Mouse (Mus musculus): Measurements from ENCODE around the gene Pcsk6. TPM values are rescaled to one million over a fixed set of nuclear protein-coding genes. Genes with fewer than 3 reads are reported as not detected.
"Not testable (repeated sequence)": the region's sequence is repeated elsewhere in the genome, so short reads cannot be mapped to it uniquely, and the experiment has no call there.

The Pcsk6 gene
- total RNA-seq, 2 experiments from 2014 or later = 31.6 to 39.6 TPM

DNA sequence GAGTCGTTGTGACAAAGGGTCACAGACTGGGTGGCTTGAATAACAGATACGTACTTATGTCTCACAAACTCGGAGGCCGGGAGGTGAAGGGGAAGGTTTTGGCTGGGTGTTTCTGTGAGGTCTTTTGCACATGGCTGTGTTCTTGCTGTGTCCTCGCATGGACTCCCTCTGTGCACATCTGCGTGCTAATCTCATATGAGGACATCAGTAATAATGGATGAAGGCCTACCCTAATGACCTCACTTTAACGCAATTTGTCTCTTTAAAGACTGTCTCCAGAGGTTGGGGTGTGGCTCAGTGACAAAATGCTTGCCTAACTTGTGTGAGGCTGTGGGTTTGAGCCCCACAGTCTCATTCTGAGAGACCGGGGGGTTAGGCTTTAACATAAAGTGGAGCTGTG is 55.0 kb downstream of the Pcsk6 start:
- no peak for DNase-seq
- intact Hi-C loops (cut with DNase I; ENCODE audit: low total_unique reads) = no loop called here

DNA sequence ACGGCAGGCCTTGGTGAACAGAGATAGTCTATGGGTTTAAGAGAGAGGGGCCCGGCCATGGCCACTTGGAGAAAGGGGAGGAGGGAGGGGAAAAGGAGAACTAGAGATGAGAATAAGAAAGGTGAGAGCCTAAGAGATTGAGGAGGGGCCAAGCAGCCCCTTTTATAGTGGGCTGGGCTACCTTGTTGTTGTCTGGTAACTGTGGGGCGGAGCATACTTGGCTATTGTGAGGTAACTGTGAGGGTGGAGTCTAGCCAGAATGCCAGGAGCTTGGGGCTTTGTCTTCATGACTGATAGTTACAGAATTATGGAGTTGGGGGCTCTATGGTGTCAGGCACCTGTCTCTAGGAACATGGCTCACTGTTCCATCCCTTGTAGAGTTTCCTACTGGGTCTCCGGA is 56.9 kb downstream of the Pcsk6 start:
- no peak for DNase-seq
- intact Hi-C loops (cut with DNase I; ENCODE audit: low total_unique reads) = no loop called here

DNA sequence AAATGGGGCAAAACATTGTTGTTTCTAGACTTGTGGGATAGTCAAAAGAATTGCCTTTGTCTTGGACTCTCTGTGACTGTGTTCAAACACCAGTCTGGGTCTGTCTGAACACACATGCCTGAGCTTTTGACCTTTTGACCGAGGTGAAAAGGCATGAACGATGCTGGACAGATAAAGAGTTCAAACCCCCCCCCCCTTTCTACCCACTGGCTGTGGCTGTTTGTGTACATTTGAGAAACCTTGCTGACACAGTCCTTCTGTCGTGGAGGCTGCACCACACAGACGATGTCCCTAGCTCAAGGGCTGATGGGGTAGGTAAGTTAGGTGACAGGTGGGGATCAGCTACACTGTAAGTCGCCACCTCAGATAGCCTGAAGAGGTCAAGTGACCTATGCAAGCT is 67.9 kb downstream of the Pcsk6 start:
- intact Hi-C loops (cut with DNase I; ENCODE audit: low total_unique reads) = no loop called here
- no peak for DNase-seq

DNA sequence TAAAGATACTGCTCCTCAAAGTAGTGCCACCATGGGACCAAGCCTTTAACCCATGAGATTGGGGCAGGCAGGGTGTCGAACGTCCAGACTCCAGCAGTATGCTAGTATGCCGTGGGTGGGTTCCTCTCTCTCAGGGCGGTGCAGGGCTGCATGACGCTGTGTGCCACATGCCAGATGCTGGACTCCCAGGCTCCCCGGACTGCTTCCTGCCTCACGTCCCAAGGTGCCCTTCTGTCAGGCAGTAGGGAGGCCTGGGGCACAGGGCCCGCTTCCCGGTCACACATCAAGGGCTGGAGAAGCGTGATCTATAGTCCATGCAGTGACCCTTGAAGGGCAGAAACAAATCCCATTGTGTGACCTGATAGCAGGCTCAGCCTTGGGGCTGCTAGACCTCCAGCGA is 68.9 kb downstream of the Pcsk6 start:
- no peak for DNase-seq

DNA sequence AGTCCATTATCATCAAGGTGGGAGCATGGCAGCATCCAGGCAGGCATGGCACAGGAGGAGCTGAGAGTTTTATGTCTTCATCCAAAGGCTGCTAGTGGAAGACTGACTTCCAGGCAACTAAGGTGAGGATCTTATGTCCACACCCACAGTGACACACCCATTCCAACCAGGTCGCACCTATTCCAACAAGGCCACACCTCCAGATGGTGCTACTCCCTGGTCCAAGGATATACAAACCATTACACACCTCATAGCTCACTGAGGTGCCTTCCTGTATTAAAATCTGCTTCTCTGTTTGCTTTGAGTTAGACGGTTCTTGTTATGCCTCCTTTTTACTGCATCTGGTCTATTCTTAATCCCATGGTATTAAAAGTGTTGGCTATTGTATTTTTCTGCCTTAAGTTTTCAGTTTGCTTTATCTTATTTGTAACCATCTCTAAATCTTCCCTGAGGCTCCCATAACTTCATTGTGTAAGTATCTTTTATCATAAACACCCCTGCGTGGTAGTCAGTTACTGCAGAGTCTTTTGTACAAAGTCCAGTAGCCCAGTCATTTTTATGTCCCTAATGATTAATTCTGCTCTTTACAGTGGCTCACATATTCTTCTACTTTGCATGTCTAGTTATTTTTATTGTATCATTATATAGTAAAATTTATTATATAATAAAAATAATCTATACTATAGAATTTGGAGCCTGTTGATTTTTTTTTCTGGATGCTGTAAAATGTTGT is 72.9 kb downstream of the Pcsk6 start:
- intact Hi-C loops (cut with DNase I; ENCODE audit: low total_unique reads) = not testable (repeated sequence)

More for the DNA sequence above, 68.9 kb downstream of the Pcsk6 start:
- intact Hi-C loops (cut with DNase I; ENCODE audit: low total_unique reads) = no loop called here

DNA sequence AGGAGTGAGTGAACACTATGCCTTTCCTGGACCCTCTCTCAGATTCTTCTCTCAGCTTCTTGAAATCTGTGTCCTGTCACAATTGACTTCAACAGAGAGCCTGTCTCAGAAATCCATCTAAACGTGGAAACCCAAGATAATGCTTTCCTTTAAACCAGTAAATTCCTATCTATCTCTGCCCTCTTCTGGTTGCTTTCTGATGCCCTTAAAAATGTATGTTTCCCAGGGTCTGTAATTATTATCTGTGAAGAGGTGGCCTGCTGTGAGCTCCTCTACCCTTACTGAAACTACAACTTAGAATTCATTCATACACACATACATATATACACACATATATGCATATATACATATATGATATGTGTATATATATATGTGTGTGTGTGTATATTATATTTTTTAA is 73.7 kb downstream of the Pcsk6 start:
- DNase-seq = no peak
- intact Hi-C loops (cut with DNase I; ENCODE audit: low total_unique reads) = no loop called here

More for the DNA sequence above, 72.9 kb downstream of the Pcsk6 start:
- DNase-seq = not testable (repeated sequence)

DNA sequence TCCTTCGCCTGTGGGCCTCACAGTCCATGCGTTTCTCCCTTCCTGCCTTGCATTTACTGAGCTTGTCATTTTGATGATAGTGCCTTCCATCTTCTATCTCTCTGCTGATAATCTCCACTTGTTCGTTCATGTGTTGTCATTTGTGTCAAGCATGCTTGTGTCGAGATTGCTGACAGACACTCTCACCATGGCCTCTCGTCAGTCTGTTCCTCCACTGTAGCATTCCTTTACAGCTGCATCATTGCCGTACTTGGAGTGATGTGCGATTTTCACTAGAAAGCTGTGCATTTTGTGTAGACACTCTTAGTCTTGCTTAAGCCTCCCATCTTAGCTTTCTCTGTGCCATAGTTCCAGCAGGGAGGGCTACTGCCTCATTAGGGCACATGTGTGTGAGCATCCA is 79.5 kb downstream of the Pcsk6 start:
- DNase-seq = no peak
- intact Hi-C loops (cut with DNase I; ENCODE audit: low total_unique reads) = no loop called here

DNA sequence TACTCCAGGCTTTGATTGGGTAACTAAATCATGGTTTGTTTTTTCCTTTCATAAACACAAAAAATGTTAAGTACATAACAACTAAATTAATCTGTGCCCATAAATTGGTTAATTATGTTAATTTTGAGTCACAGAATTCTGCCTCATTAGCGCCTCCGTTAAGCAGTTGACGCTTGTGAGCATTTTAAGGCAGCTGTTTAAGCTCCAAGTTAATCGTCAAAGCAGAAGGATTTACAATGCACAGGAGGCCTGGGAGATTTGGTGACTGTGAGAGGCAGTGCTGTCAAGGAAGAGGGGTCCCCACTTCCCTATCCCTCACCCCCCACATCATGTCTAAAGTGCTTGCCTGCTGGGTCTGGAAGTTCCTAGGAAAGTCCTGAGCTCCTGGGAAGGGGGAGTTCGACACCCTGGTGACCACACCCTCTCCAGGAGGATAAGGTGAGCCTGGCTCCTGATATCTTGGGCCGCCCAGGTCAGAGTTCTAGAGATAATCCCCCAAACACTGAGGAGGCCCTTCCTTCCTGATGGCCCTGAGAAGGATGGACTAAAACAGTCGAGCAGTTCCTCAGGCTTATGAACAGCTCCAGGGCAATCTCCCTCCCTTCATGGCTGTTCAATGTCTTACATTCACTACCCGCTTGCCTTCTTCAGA is 83.9 kb downstream of the Pcsk6 start:
- intact Hi-C loops (cut with DNase I; ENCODE audit: low total_unique reads) = no loop called here

GRCm38 (mm10) chr7:65946397-65946796 is 84.9 kb downstream of the Pcsk6 start:
- intact Hi-C loops (cut with DNase I; ENCODE audit: low total_unique reads) = no loop called here
- DNase-seq = no peak

More for the DNA sequence above, 83.9 kb downstream of the Pcsk6 start:
- DNase-seq = no peak

- intact Hi-C loops (cut with DNase I; ENCODE audit: low total_unique reads) = no loop called here
- DNase-seq = no peak
These were observed 87.4 kb downstream of the Pcsk6 start for GRCm38 (mm10) chr7:65948891-65949290.

GRCm38 (mm10) chr7:65954583-65954982 is 93.0 kb downstream of the Pcsk6 start:
- no peak for DNase-seq
- intact Hi-C loops (cut with DNase I; ENCODE audit: low total_unique reads) = no loop called here

GRCm38 (mm10) chr7:65955304-65956220 is 94.0 kb downstream of the Pcsk6 start:
- no peak for DNase-seq
- intact Hi-C loops (cut with DNase I; ENCODE audit: low total_unique reads) = no loop called here

- no peak for DNase-seq
- intact Hi-C loops (cut with DNase I; ENCODE audit: low total_unique reads) = no loop called here
These were observed 95.7 kb downstream of the Pcsk6 start for GRCm38 (mm10) chr7:65957245-65957644.

- no peak for DNase-seq
- intact Hi-C loops (cut with DNase I; ENCODE audit: low total_unique reads) = no loop called here
These were observed 96.6 kb downstream of the Pcsk6 start for GRCm38 (mm10) chr7:65958105-65958504.

GRCm38 (mm10) chr7:65959221-65959924 is 97.8 kb downstream of the Pcsk6 start:
- intact Hi-C loops (cut with DNase I; ENCODE audit: low total_unique reads) = no loop called here
- no peak for DNase-seq

DNA sequence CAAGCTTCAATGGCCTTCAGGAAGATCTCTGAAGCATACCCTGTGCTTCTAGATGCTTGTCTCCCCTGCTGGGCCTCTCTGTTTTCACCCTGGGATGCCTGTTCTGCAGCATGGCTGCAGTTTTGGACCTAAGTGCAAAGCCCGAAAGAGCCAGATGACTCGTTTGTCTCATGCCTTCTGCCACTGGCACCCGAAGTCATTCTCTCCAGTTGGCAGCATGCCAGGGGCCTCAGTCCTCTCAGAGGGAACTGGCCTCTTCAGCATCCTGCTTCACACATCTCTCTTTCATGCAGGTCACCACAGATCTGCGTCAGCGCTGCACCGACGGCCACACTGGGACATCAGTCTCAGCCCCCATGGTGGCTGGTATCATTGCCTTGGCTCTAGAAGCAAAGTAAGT is 101.1 kb downstream of the Pcsk6 start:
- DNase-seq = no peak
- intact Hi-C loops (cut with DNase I; ENCODE audit: low total_unique reads) = no loop called here

- intact Hi-C loops (cut with DNase I; ENCODE audit: low total_unique reads) = no loop called here
- no peak for DNase-seq
These were observed 102.9 kb downstream of the Pcsk6 start for GRCm38 (mm10) chr7:65964398-65964797.

DNA sequence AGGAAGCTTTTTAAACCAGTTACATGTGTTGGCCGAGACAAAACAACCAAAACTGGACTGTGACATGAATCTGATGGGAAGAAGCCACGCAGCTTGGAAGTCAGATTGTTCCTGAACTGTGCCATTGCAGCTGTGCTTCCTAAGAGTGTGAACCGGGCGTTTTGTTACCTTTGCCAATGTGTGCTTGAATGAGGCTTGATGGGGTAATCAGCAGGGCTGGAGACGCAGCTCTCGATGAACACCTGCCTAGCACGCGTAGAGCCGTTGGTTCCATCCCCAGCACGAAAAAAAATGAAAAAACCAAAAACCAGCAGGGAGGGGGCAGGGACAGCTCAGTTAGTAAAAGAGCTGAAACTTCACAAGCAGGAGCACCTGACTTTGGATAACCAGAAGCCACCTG is 109.8 kb downstream of the Pcsk6 start:
- intact Hi-C loops (cut with DNase I; ENCODE audit: low total_unique reads) = no loop called here
- no peak for DNase-seq

DNA sequence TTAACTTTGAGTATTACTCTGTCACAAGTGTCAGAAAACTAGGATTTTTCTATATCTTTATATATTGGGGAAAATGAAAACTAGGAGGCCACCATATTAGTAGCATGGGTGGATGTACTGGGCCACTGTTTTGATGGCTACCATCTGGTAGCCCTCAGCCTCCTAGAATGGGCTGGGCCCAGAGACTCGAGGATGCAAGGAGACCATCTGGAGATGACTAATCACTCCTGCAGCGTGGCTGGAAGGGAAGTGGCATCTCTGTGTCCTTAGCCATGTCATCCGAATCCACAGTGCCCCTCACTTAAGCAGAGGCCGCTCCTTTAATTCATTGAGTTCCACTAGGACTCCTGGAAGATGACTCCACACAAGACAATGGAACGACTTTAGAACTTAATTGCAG is 115.8 kb downstream of the Pcsk6 start:
- intact Hi-C loops (cut with DNase I; ENCODE audit: low total_unique reads) = no loop called here
- DNase-seq = no peak

GRCm38 (mm10) chr7:65977977-65978376 is 116.4 kb downstream of the Pcsk6 start:
- intact Hi-C loops (cut with DNase I; ENCODE audit: low total_unique reads) = no loop called here
- no peak for DNase-seq

Data from gastrocnemius, postnatal 14 days (tissue).